Mouse (Mus musculus) layer of hippocampus, adult 2 months (tissue): ENCODE measurements at regions not wholly inside any gene's neighbourhood (a gene's known extent, or its start where the extent isn't known, plus 50 kb on each side); places are given as distances from the start of the nearest gene placed in this dataset.
A peak's percentile ranks its signal among the peaks of the same experiment; 100 is the strongest.

Experiments used
- DNase-seq, 2 experiments: peaks; one replicate each; pipeline ENCODE4 v3.0.0; 2022; ENCODE audit warnings: low spot score in 2 of 2
- H3K27ac ChIP-seq: fragments of 200-600 bp; 2 replicates; pipeline ENCODE4 v1.8.1; 2022
- H3K4me3 ChIP-seq: fragments of 200-600 bp; 2 replicates; pipeline ENCODE4 v1.8.1; 2022; ENCODE audit warnings: mild to moderate bottlenecking
- CTCF ChIP-seq: fragments of 200-600 bp; conservative IDR thresholded peaks from 2 replicates; pipeline ENCODE4 v1.8.1; 2022; ENCODE audit warnings: antibody characterized with exemption, mild to moderate bottlenecking, moderate library complexity

DNA sequence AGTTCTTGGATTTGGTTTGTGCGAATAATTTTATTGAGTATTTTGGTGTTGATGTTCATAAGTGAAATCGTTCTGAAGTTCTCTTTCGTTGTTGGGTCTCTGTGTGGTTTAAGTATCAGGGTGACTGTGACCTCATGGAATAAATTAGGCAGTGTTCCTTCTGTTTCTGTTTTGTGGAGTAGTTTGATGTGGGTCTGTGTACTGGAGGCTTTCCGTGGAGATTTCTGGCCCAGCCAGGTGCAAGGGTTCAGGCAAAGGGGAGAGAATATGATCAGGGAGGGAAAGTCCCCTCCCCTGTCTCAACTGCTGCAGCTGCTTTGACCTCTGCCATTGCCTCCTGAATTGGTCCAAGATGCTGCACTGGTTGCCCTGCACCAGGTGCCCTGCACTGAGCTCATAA, 775.7 kb downstream of the Otol1 start:
- Histone ChIP-seq H3K4me3 (no peak overlapping the region), H3K27ac (no peak overlapping the region)
- TF ChIP-seq CTCF, result no peak
- DNase-seq, result no peak

DNA sequence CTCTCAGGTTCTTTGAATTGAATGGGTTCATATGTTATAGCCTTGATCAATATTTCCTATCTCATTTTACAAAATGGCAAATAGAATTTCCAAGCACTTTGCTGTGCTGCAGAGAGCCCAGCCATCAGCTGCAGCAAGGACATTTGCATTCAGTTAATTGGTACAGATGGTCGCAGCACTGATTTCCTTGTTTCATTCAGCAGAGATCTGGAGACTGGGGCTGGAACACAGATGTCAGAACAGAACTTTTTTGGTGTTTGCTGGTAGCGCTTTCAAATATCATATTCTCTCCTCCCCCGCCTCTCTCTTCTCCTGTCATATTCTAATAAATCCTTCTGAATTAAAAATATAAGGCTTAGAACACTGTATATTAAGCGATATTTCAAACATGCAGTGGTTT, 794.8 kb downstream of the Otol1 start:
- peak; percentile 76 to 92 for DNase-seq
- no peak overlapping the region for H3K4me3 ChIP-seq
- H3K27ac ChIP-seq, result peak overlapping the region; percentile 89
- TF ChIP-seq CTCF, result no peak

DNA sequence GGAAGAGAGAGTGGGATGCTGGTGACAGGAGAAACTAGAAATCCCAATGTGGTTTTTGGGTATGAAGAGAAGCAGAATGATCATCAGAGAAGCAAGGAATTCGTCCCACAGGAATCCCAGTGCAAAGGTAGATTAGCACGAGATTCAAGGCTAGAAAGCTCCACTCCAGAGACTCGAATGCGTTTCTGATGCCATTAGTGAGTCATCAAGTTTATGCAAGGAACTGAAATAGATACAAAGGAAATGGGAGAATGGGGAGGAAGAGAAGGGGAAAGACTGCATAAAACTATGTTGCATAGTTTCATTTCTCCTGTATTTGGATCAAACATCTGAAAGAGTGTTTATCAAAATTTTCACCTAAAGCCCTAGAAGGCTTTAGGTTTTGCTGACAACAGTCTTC, 796.0 kb downstream of the Otol1 start:
- Histone ChIP-seq H3K27ac (peak overlapping the region; percentile 76), H3K4me3 (no peak overlapping the region)
- TF ChIP-seq CTCF, result no peak
- DNase-seq, result no peak

DNA sequence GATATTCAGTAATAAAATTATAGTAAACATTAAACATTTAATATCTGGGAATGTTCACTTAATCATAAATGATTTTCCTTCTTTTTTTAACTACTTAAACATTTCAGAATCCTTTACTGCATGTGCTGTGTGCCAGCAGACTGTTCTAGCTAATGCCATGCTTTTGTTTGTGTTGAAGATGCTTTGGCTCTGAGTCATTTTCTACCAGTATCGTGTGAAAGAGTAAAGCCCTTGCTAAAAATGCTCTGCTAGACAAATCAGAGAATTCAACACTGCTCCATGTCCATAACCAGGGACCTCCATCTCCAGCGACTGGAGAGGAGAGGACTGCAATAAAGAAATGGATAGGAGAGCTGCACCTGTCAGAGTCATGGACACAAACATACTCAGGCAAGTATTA, 796.5 kb downstream of the Otol1 start:
- H3K27ac ChIP-seq, result peak overlapping the region; percentile 76
- DNase-seq, result peak in 1 of 2 experiments; percentile 3
- no peak overlapping the region for H3K4me3 ChIP-seq
- TF ChIP-seq CTCF, result no peak

DNA sequence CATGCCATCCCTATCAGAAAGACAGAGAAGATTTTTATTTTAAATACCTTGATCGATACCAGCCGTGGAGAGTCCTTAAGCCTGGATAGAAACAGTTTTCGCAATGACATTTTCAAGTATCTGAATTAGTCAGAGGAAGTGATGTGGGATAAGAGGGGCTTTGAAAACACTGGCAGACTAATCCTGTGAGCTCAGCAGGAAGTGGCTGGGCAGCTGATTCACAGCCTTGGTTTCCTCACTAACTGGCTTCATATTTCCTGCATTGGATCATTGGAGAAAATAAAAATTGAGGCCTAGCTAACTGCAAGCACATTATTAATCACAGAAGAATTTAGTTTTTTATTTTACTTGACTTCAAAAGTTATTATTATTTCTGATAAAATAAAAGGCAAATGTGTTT, 799.8 kb downstream of the Otol1 start:
- no peak for DNase-seq

More for the DNA sequence above, 799.8 kb downstream of the Otol1 start:
- no peak overlapping the region for H3K4me3 ChIP-seq
- no peak for TF ChIP-seq CTCF
- no peak overlapping the region for H3K27ac ChIP-seq
